Mouse (Mus musculus) gastrocnemius, postnatal 36 days (tissue): Measurements from ENCODE around the gene Trim26. TPM values are rescaled to one million over a fixed set of nuclear protein-coding genes. Genes with fewer than 3 reads are reported as not detected.
"Not testable (repeated sequence)": the region's sequence is repeated elsewhere in the genome, so short reads cannot be mapped to it uniquely, and the experiment has no call there.

Experiments used
- DNase-seq, 2 experiments: peaks; one replicate each; pipeline ENCODE4 v3.0.0; 2022
- intact Hi-C: fragments of 180-260 bp; cut with DNase I; formaldehyde crosslinking; loops from one replicate; pipeline ENCODE4 v1.15.1; 2025
- long read RNA-seq, 2 experiments: library from polyadenylated mRNA; stranded (forward); transcript quantifications; one replicate each; pipeline ENCODE4 v2.0.0; 2021
- total RNA-seq, 2 experiments: library from RNA; stranded (reverse); gene quantifications; 2 replicates each; pipeline ENCODE4 v1.2.3; 2021

Trim26 gene
- total RNA-seq, result 10 to 100 TPM; 17.1 to 18.8 TPM
- long read RNA-seq, experiment 1, partial matches to known transcripts, result 0 of 1 reads
- long read RNA-seq, experiment 1, other reads (novel, unspliced or antisense), result 1 of 1 reads
- long read RNA-seq, experiment 2, partial matches to known transcripts, result 1 of 8 reads
- long read RNA-seq, experiment 2, other reads (novel, unspliced or antisense), result 7 of 8 reads

DNA sequence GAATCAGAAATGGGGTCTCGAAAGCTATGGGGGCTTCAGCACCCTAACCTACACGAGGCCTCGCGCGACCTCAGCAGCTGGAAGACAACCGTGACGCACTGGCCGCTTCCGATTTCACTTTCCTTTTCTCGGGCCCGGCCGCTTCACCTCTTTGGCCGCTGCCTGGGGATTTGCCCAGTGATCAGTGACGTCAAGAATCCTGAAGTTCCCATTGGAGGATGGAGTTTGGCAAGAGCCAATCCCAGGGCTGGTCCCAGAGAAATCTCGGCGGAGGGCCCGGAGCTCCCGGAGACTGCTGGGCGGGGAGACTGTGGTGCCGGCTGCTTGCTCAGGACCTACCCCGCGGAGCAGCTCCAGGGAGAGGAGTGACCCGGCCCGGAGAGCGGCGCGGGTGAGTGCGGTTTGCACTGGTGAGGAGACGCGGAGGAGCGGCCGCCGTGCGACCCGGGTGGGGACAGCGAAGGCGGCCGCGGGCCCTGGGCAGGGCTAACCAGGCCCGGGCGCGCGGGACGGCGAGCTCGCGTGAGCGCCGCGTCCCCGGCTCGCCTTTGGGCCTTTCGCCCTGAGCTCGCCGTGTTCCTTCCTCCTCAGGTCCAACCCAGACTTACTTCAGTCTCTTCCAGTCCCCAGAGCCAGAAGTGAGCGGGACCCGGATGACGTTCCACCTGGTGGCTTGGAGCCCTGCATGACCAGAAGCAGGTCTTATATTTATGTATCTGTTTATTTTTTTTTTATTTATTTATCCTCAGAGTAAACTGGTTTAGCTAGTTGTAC lies at the start of gene Trim26:
Gene Trim26 (plus strand): TSS at position 261 of the 774 bp plus-strand sequence.
- peak; percentile 94 to 97 for DNase-seq
- intact Hi-C loops, result loop anchor here (5.0 kb wide), 1 partner anchor 120 kb away; the partner anchor contains the start of genes Znrd1 and Znrd1as

DNA sequence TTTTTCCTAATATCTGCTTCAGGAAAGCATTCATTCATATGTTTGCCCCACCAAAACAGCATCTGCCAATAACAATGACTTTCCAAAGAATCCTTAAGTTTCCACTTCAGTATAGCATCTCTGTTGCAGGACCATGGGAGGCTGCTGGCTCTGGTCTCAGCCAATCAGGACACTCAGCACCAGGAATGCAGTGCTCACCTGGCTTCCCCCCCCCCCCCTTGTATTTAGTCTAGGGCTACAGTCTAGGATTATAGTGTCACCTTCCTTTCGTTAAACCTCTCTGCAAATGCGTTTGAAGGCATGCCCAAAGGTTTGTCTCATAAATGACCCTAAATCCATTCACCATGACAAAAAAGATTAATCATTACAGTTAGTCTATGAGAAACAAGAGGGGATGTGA lies 48.6 kb upstream of the Trim26 start:
- DNase-seq, result no peak
- intact Hi-C loops, result loop anchor here (5.0 kb wide), 2 partner anchors 34 to 431 kb away; no protein-coding TSS in a partner anchor

DNA sequence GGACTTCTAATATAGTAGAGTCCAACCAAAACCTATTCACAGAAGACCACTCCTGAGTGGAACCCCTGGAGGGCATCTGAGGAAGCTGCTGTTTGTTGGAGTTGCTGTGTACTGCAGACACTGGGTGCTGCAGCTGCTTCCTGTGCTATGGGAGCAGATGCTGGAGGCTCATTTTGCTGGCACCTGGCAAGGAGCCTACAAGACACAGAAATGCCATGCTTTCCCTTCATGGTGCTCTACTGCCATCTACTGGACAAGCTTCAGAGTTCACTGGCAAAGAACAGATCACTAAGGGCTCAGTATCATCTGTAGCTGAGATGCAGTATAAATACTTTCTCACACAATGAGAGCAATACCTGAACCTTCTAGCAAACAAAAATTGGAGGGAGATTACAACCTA lies 48.1 kb upstream of the Trim26 start:
- intact Hi-C loops, result loop anchor here (5.0 kb wide), 2 partner anchors 34 to 432 kb away; no protein-coding TSS in a partner anchor
- peak in 1 of 2 experiments; percentile 48 for DNase-seq

DNA sequence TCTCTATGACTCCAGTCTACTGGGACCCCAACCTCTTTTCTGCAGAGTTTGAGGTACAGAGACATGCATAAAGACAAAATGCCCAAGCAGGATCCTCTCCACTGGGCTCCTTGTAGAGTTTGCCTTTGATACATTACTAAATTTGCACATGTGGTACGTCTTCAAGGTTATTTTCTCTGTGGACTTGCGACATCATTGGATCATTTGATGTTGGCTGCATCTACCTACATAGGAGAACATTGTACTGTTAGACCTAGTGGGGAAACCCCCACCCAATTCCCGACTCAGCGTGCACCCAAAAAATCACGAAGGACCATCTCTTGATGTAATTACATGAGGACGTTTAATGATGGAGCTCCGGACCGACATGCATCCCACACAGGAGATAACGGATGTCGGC lies 37.4 kb upstream of the Trim26 start:
- intact Hi-C loops, result no loop called here
- DNase-seq, result no peak

DNA sequence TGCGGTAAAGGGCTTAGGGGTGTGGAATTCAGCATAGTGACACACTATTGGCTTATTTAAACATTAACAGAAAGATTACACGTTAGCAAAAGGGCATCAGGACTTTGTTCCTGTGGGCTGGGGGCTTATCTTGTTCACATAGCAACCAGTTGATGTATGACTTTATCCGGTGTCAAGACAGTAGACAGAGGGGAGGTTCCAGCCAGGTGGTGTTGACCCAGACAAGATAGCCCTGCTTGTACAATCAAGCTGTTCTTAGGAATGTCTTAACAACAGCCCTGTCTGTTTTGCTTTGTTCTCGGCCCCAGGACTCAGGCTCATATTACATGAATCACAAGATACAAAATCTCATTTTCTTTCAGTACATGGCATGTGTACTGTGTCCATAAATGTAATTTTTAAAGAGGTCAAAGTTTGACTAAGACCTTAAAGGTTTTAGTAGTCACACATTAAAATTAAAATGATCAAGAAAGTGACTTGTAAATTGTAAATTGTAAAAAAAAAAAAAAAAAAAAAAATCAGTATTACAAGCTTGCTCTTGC lies 36.9 kb upstream of the Trim26 start:
- intact Hi-C loops, result not testable (repeated sequence)

DNA sequence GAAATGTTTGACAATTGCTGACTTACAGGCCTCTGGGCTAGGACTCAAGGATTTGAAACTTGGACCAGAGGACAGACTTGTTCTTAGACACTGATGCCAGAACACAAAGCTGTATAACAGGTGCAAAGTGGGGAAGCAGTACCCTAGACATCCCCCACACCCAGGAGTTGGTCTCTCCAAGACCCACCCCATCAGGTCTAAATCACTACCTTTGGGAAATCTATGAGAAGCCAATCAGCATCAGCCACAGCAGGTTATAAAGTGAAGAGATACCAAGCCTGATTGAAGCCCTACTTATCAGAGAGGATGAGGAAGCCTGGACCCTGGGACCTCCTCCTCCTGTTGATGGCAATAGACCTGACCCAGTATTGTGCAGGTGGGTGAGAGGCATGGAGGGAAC lies 25.1 kb upstream of the Trim26 start, which contains the start of gene H2-M10.6:
Gene H2-M10.6 (plus strand): TSS at position 301 of the 400 bp plus-strand sequence.
- no peak for DNase-seq
- intact Hi-C loops, result loop anchor here (5.0 kb wide), 1 partner anchor 450 kb away; no protein-coding TSS in a partner anchor

More for the DNA sequence above, 36.9 kb upstream of the Trim26 start:
- not testable (repeated sequence) for DNase-seq

DNA sequence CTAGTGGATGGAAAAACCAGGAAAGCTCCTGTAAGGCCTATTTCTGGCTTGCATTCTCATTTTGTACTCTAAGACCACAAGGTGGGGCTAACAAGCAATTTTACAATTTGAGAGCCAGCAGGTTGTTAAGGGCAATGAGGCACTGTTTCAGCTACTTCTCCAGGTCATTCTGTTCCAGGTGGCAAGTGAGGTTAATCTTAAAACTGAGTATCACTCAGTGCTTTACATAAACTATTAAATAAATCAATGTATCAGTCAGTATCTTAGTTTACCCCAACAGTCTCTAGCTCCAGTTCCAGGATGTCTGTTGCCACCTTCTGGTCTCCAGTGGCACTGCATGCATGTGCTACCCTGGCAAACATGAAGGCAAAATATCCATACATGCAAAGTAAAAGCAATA lies 12.9 kb upstream of the Trim26 start:
- peak in 1 of 2 experiments; percentile 15 for DNase-seq
- intact Hi-C loops, result loop anchor here (5.0 kb wide), 1 partner anchor 37 kb away; no protein-coding TSS in a partner anchor

DNA sequence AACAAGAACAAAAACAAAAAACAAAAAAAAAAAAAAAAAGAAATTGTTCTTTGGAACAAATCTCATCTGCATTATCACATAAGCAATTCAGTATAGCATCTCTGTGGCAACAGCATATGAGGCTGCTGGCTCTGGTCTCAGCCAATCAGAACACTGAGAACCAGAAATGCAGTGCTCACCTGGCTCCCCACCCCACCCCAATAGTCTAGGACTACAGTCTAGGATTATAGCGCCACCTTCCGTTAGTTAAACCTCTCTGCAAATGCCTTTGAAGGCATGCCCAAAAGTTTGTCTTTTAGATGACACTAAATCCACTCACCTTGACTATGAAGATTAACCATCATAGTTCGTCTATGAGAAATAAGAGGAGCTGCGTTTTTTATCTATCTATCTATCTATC lies 11.4 kb upstream of the Trim26 start:
- DNase-seq, result no peak
- intact Hi-C loops, result no loop called here

DNA sequence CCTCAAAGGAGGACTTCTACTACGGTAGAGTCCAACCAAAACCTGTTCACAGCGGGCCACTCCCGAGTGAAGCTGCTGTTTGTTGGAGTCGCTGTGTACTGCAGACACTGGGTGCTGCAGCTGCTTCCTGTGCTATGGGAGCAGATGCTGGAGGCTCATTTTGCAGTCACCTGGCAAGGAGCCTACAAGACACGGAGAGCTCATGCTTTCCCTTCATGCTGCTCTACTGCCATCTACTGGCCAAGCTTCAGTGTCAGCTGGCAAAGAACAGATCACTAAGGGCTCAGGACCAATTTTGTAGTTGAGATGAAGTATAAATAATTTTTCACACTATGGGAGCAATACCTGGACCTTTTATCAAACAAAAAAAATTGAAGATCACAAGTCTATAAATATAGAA lies 10.9 kb upstream of the Trim26 start:
- DNase-seq, result peak; percentile 62 to 83
- intact Hi-C loops, result not testable (repeated sequence)

DNA sequence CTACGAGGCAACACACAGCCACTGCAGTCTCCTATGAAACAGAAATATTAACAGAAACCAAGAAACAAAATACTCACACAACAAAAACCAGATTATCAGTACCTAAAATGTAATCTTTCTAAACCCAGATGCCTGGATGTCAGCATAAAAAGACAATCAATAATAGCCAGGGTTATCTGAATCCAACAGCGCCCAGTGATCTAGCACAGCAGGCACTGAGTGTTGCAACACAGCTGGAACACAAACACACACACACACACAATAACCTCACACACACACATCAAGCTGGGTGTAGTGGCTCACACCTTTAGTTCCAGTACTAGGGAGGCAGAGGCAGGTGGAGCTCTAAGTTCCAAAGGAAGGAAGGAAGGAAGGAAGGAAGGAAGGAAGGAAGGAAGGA lies 8.4 kb upstream of the Trim26 start:
- no peak for DNase-seq
- intact Hi-C loops, result no loop called here

DNA sequence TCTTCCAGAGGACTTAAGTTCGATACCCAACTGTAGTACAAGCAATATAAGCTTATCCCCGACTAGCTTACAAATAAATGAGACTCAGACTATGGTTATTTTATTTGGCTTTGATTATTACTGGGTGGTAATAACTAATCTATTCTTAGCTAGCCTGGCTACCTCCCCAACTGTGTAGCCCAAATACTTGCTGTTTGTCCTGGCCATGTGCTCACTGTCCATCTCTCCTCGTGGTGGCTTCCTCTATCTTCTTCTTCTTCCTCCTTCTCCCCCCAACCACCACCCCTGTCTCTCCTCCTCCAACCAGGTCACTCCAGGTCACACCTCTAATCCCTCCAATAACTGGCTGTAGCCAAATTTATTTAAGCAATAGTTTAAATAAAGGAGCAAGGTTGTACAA lies 6.5 kb upstream of the Trim26 start:
- intact Hi-C loops, result no loop called here
- no peak for DNase-seq

DNA sequence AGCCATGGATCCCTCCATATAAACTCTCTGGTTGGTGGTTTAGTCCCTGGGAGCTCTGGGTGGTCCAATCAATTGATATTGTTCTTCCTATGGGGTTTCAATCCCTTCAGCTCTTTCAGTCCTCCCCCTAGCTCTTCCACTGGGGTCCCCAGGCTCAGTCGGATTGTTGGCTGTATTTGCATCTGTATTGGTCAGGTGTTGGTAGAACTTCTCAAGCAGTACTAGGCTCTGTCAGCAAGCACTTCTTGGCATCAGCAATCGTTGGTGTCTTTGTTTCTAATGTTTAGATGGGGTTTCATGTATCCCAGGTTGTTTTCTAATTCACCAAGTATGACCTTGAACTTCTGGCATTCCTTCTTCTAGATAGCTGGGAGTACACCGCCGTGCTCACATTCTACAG lies 4.2 kb upstream of the Trim26 start:
- no peak for DNase-seq
- intact Hi-C loops, result no loop called here

DNA sequence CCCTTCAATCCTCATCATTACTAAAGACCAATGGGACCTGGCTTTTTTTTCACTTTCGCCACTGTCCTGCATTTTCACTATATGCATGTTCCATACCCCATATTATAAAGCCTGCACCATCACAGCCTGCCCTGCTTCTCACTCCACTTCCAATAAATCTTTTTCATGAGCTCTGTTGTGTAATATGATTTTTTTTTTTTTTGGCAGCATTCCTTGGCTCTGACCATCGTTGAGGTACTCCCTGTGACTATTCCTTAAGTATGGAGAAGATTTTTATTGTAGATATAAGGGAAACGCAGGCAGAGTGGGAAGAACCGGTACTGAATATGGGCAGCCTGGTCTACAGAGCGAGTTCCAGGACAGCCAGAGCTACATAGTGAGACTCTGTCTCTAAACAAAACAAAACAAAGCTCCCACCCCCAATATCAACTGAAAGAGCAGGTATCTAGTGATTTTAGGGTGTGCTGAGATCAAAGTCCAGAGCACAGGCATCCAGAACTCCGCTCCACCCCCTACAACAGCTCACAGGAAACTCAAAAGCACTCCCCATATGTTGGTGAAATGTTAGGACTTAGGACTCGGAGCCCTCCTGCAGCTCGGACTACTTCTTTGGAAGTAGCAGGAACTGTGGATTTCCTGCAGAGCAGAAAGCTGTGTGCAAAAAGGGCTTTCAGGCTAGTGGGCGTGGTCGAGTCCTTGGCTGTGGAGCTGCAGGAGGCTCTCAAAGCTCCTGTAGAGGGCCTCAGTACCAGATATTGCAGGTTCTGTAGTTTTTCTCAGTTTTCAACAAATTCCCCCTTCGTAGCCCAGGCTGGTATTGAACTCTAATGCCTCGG lies 1.1 kb upstream of the Trim26 start:
- DNase-seq, result peak; percentile 24 to 40
- intact Hi-C loops, result loop anchor here (5.0 kb wide), 1 partner anchor 121 kb away; the partner anchor contains the start of genes Znrd1 and Znrd1as

DNA sequence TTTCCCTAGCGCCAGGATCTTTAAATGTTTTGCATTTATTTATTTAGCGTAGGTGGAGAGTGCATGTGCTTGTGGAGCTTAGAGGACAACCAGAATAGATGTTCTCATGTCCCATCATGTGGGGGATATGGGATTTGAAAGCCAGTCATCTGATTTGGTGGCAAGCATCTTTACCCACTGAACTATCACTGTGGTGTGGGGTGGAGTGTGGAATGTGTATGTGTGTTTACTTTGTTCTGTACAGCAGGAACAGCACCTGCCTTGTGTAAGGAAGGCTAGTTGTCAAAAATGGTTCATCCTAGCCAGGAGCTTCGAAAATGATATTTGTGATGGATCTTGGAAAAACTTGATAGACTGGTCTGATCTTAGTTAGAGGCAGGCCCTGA lies 514 bp upstream of the Trim26 start:
- intact Hi-C loops, result loop anchor here (5.0 kb wide), 1 partner anchor 121 kb away; the partner anchor contains the start of genes Znrd1 and Znrd1as

DNA sequence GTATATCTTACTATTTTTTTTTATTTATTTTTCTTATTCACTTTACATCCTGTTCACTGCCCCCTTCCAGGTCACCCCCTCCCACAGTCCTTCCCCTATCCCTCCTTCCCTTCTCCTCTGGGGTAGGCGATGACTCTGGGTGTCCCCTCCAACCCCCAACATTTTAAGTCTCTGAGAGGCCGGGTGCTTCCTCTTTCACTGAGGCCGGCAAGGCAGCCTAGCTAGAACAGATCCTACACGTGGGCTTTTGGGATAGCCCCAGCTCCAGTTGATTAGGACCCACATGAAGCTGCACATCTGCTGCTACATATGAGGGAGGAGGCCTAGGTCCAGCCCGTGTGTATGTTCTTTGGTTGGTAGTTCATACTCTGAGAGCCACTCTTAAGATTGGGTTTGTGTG lies 2.1 kb downstream of the Trim26 start:
- intact Hi-C loops, result loop anchor here (5.0 kb wide), 1 partner anchor 118 kb away; the partner anchor contains the start of genes Znrd1 and Znrd1as
- DNase-seq, result no peak

More for the DNA sequence above, 514 bp upstream of the Trim26 start:
- no peak for DNase-seq

DNA sequence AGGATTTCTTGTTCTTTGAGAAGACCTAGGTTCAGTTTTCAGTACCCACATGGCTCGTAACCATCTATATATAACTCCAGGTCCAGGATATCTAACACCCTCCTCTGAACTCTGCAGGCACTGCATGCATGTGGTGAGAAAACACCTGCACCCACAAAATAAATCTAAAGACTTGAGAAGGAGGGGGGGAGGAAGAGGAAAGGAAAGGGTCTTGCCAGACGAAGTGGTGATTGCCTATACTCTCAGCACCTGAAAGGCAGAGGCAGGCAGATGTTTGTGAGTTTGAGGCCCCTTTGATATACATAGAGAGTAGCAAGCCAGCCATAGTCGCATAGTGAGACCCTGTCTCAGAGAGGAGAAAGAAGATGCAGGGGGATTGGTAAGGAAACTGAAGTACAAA lies 3.0 kb downstream of the Trim26 start:
- intact Hi-C loops, result loop anchor here (5.0 kb wide), 1 partner anchor 117 kb away; the partner anchor contains the start of genes Znrd1 and Znrd1as

DNA sequence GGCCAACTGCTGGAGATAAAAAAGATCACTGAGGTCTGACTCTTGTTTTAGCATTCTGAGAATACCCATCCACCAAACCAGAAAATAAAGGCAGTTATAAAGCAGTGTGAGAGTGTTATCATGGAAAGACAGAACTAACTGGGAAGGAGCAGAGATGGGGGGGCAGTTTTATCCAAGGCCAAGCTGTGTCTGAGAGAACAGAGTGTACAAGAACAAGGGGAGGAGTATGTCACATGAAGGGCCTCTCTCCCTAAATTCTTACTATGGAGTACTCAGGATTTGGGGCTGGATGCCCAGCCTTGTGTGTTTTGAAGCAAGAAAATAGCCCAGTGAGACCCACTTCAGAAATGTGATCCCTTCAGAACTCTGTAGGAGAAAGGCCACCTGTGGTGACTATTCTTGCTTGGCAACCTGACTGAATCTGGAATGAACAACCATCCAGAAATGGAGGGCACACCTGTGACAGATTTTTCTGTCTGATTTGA lies 4.1 kb downstream of the Trim26 start:
- intact Hi-C loops, result no loop called here
- no peak for DNase-seq

More for the DNA sequence above, 3.0 kb downstream of the Trim26 start:
- DNase-seq, result no peak

DNA sequence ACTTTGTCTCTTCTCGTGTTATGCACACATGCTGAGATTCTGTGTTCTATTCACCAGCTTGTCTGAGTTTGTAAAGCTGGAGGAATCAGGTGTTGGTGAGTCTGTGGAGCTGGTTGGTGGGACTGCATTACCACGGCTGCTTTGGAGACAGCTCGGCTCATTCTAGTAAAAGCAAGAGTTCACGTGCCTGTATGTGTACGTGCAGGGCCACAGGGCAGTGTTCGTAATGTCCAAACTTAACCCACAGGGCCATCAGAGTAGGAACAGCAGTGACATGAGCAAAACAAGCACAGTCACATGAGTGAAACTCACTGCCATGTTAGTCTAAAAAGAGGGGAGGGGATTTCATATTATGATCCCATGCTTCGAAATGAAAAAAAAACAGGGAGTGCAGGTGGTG lies 6.8 kb downstream of the Trim26 start:
- intact Hi-C loops, result no loop called here
- DNase-seq, result no peak

DNA sequence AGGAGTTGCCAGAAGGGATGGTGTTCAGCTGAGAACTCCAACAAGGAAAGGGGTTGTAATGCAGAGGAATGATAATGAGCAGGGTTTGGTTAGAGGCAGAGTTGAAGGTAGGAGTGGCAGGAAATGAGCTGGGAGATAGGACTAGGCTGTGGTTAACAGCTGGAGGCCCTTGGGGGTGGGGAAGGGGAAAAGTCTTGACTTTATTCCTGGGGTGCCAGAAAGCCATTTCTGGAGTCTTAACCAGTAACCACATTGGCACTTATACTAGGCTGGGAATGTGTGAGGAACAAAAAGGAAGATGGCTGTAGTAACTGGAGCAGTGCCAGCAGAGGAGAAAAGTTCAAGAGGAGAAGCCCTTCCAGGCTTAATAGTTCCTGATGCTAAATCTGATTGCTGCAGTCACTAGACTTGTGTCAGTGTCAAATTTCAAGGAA lies 7.4 kb downstream of the Trim26 start:
- DNase-seq, result no peak
- intact Hi-C loops, result no loop called here

DNA sequence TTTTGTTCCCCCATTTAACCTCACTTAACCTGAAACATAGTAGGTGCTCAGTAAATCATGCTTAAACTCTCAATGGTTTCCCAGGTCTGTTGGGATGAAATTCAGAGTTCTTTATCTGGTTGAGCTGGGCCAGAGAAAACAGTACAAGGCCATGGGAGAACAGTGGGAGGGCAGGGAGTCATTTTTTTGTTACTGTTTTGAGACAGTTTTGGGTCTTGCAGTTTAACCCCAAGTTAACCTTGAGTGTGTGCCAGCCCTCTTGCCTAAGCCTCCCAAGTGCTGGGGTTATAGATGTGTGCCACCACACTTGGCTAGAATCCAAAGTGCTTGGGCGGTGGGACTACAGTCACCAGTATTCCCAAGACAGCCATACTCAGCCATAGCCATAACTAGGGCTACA lies 7.8 kb downstream of the Trim26 start:
- intact Hi-C loops, result no loop called here
- DNase-seq, result no peak
